Mouse (Mus musculus) G1E (cell line): ENCODE data around the gene Tbr1. TPM values are rescaled to one million over a fixed set of nuclear protein-coding genes. Genes with fewer than 3 reads are reported as not detected.
A peak's percentile ranks its signal among the peaks of the same experiment; 100 is the strongest.

Experiments
- ATAC-seq: 2 replicates; pipeline ENCODE4 v1.8.0; 2016; ENCODE audit warnings: mild to moderate bottlenecking; ENCODE audit not compliant: insufficient number of reproducible peaks, poor library complexity, low FRiP score, severe bottlenecking; ENCODE audit errors: extremely low read depth
- DNase-seq: peaks from one replicate; pipeline ENCODE4 v3.0.0; 2012; ENCODE audit warnings: low spot score
- H3K27me3 ChIP-seq: 2 replicates; pipeline ENCODE4 v1.6.1; 2012; ENCODE audit warnings: mild to moderate bottlenecking, low read length, inconsistent platforms; ENCODE audit not compliant: insufficient read depth
- H3K36me3 ChIP-seq: replicated peaks from 2 replicates; pipeline ENCODE3; 2012; ENCODE audit warnings: mild to moderate bottlenecking, inconsistent platforms
- H3K4me1 ChIP-seq: 2 replicates; pipeline ENCODE4 v1.6.1; 2012; ENCODE audit warnings: low read depth, low read length, inconsistent platforms, mixed read lengths; ENCODE audit not compliant: insufficient read depth
- H3K4me3 ChIP-seq: 2 replicates; pipeline ENCODE4 v1.5.1; 2012; ENCODE audit warnings: low read depth, mild to moderate bottlenecking, inconsistent platforms, low read length, moderate library complexity, mixed read lengths
- H3K9me3 ChIP-seq: replicated peaks from 2 replicates; pipeline ENCODE4 v1.6.1; 2012; ENCODE audit warnings: inconsistent platforms
- CTCF ChIP-seq: IDR thresholded peaks from 2 replicates; pipeline ENCODE4 v1.5.1; 2012; ENCODE audit warnings: low read depth, low read length, inconsistent platforms, mixed read lengths
- GATA1 ChIP-seq: IDR thresholded peaks from 2 replicates; pipeline ENCODE4 v1.6.1; 2012; ENCODE audit warnings: borderline replicate concordance, low read length, inconsistent platforms, mixed read lengths
- GATA2 ChIP-seq: IDR thresholded peaks from 2 replicates; pipeline ENCODE4 v1.6.1; 2012; ENCODE audit warnings: low read depth, low read length, inconsistent platforms, borderline replicate concordance
- POLR2AphosphoS5 ChIP-seq: IDR thresholded peaks from 2 replicates; pipeline ENCODE4 v1.6.1; 2012; ENCODE audit warnings: low read depth, low read length, inconsistent platforms; ENCODE audit not compliant: insufficient replicate concordance
- TAL1 ChIP-seq: conservative IDR thresholded peaks from 2 replicates; pipeline ENCODE4 v1.6.1; 2012; ENCODE audit warnings: low read depth, low read length, inconsistent platforms, mixed read lengths
- polyA plus RNA-seq: library from polyadenylated mRNA; stranded (reverse); fragments of >175 nt; gene quantifications from 2 replicates; pipeline ENCODE4 v1.2.3, GENCODE M21; 2012
- total RNA-seq, 2 experiments: library from RNA; stranded (forward) in 1 of 2; stranded (reverse) in 1 of 2; fragments of 200-1000 nt in 1 of 2; fragments of >200 nt in 1 of 2; fragmentation: Nextera tagmentation in 1 of 2; gene quantifications; 2 replicates each; pipeline ENCODE4 v1.2.3; 2014 to 2017

Gene Tbr1
- total and polyA plus RNA-seq, 3 experiments: 0.08 to 1.4 (median 0.44) TPM

DNA sequence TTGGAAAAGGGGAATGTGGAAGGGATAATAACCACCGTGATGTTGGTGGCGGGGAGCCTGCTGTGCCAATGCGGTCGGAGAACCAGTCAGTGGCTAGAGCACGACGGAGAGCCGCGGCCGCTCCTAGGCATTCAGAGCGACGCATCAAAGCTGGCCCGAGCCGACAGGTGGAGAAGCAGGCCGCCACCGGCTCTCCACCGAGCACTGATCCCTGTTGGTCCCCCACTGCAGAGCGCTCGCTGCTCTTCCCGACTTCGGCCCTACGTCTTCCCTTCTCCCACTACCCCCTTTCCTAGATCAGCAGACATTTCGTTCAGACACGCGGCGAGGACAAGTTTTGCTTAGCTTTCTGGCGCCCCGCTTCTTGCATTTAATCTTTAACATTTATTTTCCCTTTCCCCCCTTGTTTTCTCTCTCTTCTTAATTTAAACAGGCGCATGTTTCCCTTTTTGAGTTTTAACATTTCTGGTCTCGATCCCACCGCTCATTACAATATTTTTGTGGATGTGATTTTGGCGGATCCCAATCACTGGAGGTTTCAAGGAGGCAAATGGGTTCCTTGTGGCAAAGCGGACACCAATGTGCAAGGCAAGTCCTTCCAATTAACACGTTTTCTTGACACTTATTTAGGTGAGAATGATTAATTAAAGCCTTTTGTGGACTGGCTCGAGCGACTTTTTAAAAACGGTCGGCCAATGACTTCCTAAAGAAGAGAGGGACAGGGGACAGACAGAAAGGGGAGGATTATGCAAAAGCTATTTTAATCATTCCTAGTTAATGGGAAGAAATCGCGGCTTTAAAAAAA lies 3.0 kb downstream of the Tbr1 start:
- Histone ChIP-seq H3K36me3 (peaks cover 25% of the 10 kb centered on the region), H3K4me1 (no peaks in the 10 kb centered on the region), H3K9me3 (peaks cover 9% of the 10 kb centered on the region), H3K4me3 (0 out of 2 replicates have a peak overlapping the region, but pooled peaks have one; percentile 2), H3K27me3 (peaks cover 13% of the 10 kb centered on the region)
- no peak for TF ChIP-seq POLR2AphosphoS5
- TF ChIP-seq TAL1: no peak
- no peak for TF ChIP-seq GATA2
- no peak for TF ChIP-seq CTCF
- no peak for TF ChIP-seq GATA1
- no peak for DNase-seq
- ATAC-seq: no peak

DNA sequence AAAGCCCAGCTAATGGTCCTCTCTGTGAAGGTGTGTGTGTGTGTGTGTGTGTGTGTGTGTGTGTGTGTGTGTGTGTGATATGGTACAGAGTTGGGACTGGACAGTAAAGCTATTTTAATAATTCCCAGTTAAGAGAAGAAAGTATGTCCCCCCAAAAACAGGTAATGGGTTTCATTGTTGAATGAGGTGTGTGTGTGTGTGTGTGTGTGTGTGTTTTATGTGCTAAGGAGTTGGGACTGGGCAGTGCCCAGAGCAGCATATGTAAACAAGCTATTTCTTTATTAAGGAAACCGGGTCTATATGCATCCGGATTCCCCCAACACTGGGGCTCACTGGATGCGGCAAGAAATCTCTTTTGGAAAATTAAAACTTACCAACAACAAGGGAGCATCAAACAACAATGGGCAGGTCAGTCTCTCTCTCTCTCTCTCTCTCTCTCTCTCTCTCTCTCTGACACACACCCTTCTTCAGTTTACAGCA lies 3.7 kb downstream of the Tbr1 start:
- TF ChIP-seq POLR2AphosphoS5: no peak
- TF ChIP-seq CTCF: no peak
- no peak for TF ChIP-seq GATA2
- no peak for TF ChIP-seq TAL1
- TF ChIP-seq GATA1: no peak
- no peaks in the 10 kb centered on the region for H3K4me1 ChIP-seq
- DNase-seq: no peak
- H3K9me3 ChIP-seq: peaks cover 13% of the 10 kb centered on the region
- peaks cover 21% of the 10 kb centered on the region for H3K36me3 ChIP-seq
- ATAC-seq: no peak
- H3K4me3 ChIP-seq: no peak overlapping the region
- H3K27me3 ChIP-seq: peaks cover 13% of the 10 kb centered on the region

DNA sequence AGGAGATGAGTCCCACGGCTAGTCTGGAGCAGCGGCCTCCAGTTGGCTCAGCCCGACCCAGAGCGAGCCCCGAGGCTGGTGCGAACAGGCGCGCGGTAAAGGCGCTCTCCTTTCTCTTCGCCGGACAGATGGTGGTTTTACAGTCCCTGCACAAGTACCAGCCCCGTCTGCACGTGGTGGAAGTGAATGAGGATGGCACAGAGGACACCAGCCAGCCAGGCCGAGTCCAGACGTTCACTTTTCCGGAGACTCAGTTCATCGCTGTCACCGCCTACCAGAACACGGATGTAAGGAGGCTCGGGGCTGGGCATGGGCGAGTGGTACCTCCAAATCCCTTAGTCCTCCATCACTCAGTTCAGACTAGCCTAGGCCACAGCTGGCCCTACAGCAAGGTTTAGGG lies 4.4 kb downstream of the Tbr1 start:
- Histone ChIP-seq H3K27me3 (peaks cover 13% of the 10 kb centered on the region), H3K4me1 (no peaks in the 10 kb centered on the region), H3K9me3 (peaks cover 20% of the 10 kb centered on the region), H3K36me3 (peaks cover 23% of the 10 kb centered on the region), H3K4me3 (no peak overlapping the region)
- no peak for TF ChIP-seq POLR2AphosphoS5
- no peak for ATAC-seq
- DNase-seq: no peak

DNA sequence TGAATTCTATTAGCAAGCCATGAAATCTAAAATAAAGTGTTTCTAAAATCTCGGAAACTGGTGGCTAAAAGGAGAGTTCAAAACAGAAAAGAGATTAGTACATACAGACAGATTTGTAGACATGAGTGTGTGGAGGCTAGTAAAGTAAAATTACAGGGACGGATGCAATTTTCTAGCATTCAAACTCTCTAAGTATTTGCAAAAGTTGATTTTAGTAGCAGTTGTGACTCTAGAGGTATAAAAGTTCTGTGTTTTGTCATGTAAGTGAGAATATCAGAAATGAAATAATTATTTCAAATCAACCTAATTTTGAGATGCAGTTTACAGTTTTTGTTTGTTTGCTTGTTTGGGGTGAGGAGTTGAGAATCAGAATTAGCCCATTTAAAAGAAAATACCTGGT lies 5.1 kb downstream of the Tbr1 start:
- peaks cover 13% of the 10 kb centered on the region for H3K27me3 ChIP-seq

DNA sequence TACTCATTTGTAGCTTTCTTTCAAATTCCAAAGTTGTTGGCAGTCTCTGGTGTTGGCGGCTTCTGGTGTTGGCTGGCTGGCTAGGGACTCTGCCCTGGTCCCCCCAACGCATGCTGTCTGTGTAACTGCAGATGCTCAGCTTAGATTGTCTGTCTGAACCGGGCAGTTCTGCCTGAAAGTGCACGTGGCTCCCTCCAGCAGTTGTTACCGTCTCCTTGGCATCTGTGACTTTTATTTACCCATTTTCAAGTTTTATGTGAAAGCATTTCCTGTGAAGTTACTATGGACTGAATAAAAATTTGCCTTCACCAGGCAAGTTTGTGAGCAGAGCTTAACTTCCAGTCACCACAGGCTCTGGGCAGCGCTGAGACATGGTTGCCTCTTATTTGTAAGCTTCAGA lies 6.0 kb downstream of the Tbr1 start:
- peaks cover 12% of the 10 kb centered on the region for H3K36me3 ChIP-seq
- H3K9me3 ChIP-seq: peaks cover 26% of the 10 kb centered on the region
- peaks cover 13% of the 10 kb centered on the region for H3K27me3 ChIP-seq
- ATAC-seq: no peak
- H3K4me1 ChIP-seq: no peaks in the 10 kb centered on the region
- no peak for DNase-seq
- no peak overlapping the region for H3K4me3 ChIP-seq
- no peak for TF ChIP-seq GATA2
- TF ChIP-seq TAL1: no peak
- no peak for TF ChIP-seq POLR2AphosphoS5
- no peak for TF ChIP-seq CTCF
- TF ChIP-seq GATA1: no peak

More for the DNA sequence above, 5.1 kb downstream of the Tbr1 start:
- no peak for DNase-seq
- ATAC-seq: no peak
- TF ChIP-seq GATA1 (no peak), TAL1 (no peak), GATA2 (no peak), POLR2AphosphoS5 (no peak), CTCF (no peak)
- Histone ChIP-seq H3K4me1 (no peaks in the 10 kb centered on the region), H3K36me3 (peaks cover 18% of the 10 kb centered on the region), H3K9me3 (peaks cover 26% of the 10 kb centered on the region), H3K4me3 (no peak overlapping the region)

DNA sequence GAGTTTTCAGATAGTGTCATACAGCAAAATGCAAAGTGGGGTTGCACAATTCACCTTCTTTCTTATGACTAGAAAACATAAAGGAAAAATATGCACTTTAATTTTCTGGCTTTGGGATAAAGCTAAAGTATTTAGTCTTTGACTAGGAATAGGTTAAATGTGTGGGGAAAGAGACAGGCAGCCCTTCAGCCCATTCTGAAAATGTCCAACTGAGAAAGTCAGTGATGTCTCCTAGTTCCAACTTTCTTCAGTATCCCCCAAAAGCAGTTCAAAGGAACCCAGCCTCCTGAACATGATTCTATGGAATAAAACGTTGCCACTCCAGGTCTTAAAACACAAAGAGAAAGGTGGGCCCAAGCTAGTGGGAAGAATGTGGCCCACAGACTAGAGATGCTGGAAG lies 6.7 kb downstream of the Tbr1 start:
- H3K9me3 ChIP-seq: peaks cover 26% of the 10 kb centered on the region
- peaks cover 13% of the 10 kb centered on the region for H3K27me3 ChIP-seq
- DNase-seq: no peak
- ATAC-seq: no peak
- H3K4me3 ChIP-seq: no peak overlapping the region
- peaks cover 12% of the 10 kb centered on the region for H3K36me3 ChIP-seq
- H3K4me1 ChIP-seq: no peaks in the 10 kb centered on the region
- TF ChIP-seq GATA1: no peak
- TF ChIP-seq POLR2AphosphoS5: no peak
- TF ChIP-seq TAL1: no peak
- TF ChIP-seq CTCF: no peak
- TF ChIP-seq GATA2: no peak
